Mouse (Mus musculus) retina, postnatal 1 day (tissue): ENCODE measurements at regions not wholly inside any gene's neighbourhood (a gene's known extent, or its start where the extent isn't known, plus 50 kb on each side); places are given as distances from the start of the nearest gene placed in this dataset.

Experiments
- DNase-seq: peaks from one replicate; pipeline ENCODE4 v3.0.0-alpha.2; 2012

DNA sequence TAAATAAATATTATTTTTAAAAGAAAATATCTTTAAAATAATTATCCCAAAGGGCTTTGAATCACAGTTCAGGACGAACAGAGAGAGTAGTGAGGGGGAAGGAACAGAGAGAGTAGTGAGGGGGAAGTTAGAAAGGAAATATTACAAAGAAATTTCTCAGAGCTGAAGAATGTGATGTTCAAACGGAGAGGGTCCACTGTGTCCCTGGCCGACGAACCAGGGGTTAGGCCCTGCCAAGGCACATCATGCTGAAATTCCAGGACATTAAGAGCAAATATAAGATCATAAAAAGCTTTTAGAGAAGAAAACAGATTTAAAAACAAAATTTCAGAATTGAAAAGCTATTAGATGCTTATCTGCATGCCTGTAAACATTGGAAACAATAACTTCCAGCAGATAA lies 61.6 kb downstream of the Skor1 start:
- no peak for DNase-seq

DNA sequence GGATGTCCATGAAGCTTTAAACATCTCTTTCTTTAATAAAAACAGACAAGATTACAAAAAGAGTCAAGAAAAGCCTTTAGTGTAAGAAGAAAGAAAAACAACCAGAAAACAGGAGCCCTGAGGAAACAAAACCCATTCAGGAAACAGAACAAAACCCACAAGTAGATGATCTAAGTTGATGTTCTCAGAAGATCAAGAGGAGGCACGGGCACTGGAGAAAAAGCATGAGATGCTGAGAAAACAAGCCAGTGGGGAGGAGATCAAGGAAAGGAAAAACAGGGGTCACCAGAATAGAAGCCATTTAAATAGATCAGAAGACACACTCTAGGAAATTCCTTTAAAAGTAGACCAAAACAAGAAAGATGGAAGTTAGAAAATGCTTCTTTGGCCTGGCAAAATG lies 62.1 kb downstream of the Skor1 start:
- DNase-seq, result no peak

DNA sequence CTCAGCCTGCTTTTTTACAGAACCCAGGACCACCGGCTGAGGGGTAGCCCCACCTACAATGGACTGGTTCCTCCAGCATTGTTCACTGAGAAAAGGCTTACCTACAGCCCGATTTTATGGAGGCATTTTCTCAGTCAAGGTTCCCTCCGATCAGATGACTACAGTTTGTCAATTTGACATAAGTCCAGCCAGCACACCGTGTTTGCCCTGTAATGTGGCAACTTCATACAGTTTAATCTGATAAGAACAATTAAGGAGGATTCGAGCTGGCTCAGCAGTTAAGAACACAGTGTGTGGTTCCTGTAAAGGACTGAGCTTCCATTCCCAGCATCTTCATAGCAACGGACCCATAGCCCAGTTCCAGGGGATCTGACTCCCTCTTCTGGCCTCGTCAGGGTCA lies 65.9 kb downstream of the Skor1 start:
- no peak for DNase-seq

DNA sequence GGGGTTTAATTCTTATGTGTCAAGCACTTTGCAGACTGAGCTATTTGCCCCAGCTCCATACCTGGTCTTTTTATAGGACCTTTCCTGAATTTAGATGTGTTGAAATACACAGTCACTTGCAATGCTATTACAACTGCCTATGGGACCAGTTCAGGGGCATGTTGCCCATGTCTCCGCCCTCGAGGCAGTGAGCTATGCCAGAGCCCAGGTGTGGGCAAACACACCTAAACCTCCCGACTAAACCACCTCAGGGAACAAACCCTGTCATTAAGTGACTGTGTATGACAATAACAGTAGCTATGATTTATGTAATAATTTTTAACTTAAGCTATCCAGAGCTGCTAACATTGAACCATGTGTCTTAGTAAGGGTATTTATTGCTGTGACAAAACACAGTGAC lies 66.5 kb downstream of the Skor1 start:
- DNase-seq, result no peak

DNA sequence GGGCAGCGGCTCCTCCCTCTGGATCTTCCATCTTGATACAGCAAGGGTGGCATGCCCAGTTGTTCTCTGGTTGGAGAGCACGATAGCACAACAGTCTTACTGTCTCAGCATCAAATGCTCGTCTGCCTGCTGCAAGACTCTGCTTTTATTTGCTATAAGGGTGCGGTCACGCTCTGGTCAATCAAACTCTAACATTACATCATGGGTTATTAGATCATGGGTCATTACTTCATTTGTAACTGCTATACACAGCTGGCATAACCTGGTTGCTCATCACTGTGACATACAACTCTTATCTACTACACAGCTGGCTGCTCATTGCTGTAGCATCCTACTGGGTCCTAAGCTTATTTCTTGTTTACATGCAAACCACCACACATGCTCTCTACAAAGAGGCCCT lies 68.4 kb downstream of the Skor1 start:
- no peak for DNase-seq

DNA sequence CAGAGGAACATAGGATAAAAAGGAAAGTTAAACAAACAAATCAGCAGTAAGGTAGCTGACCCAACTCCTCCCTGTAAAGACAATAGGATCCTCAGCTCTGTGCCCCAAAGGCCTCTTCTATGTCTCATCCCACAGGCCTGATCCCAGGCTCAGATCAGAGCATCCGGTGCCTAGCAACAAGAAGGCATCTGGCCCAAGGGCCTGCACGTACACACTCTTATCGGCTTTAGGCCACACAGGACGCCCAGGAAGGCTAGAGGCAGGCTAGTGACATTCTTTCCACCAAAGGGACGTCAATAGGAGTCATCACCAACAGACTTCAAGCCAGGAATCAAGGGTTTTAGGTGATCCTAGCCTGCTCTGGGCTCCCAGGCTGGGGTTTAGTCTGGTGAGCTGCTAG lies 73.5 kb downstream of the Skor1 start:
- peak; percentile 69 for DNase-seq

DNA sequence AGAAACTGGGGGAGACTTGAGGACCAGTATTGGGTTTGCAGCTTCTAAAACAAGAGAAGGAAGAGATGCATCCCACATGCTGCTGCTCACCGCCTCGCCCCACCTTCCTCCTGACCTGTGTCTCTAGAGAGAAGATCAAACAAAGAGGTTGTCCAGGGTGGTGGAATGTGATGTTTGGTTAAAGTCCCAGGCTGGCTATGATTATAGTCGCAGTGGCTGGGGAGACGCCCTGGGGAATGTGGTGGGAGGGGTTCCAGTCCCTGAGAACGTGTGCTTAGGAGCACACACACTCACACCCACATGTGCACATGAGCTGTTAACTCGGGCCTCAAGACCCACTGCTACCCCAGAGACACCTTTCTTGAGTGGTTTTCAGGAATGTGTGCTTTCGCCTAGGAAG lies 74.0 kb downstream of the Skor1 start:
- DNase-seq, result no peak

DNA sequence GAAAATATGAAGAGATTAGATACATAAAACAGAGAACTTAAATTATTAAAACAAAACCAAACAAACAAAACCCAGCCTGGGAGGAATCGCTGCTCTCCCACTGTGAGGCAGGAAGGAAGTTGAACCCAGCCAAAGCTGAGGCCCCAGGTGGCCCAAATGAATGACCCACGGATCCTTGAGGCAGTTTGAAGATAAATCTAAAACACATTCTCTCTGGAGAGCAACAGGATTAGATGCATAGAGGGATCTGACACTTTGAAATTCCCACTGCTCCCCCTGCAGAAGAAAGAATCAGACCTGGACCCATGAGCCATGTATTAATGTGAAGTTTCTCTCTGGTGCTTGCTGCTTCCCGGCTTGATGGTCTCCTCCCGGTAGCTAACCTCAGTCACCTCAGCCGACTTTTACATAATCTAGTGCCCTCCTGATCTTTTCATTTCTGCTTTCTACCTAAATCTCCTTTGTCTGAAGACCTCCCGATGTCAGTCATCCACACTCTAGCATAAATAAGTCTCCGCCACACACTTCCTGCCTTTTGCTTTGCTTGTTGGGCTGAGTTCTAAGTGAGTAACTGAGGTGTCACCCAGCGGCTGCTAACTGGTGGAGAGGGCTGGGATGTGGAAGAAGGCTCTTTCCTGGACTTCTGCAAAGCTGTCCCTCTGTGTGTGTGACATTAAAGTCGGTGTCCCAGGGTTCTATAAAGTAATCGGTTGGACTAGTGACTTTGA lies 74.6 kb downstream of the Skor1 start:
- DNase-seq, result no peak

DNA sequence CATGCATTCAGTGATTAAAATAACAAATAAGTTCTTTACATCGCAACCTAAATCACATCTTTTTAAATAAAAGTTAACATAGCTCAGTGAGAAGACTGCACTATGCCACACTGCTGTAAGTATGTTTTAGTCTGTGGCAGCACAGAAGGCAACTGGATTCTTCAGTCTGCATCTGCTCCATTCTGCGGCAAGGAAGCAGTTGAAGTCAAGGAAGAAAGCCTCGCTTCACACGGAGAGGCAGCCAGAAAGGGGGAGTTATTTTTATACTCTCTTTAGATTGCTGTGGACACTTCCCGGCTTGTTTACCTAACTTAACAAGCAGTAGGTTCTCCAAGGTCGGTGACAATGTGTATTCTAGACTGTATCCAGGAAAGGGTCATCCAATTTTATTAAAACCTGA lies 77.7 kb downstream of the Skor1 start:
- no peak for DNase-seq

DNA sequence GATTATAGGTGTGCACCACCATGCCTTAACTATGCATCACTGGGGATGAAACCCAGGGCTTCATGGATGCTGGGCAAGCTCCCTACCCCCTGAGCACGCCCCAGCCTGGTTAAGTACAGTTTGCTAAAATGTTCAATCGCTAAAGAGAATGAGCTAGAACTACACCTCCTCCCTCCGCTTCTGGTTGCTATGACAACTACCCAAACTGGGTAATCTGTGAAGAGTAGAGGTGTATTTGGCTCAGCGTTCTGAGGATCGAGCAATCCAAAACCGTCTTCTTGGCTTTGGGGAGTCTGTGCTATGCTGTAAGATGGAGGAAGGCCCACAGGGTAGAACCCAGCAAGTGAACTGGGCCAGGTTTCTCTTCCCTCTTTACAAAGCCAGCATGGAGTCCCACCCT lies 78.8 kb downstream of the Skor1 start:
- DNase-seq, result no peak

DNA sequence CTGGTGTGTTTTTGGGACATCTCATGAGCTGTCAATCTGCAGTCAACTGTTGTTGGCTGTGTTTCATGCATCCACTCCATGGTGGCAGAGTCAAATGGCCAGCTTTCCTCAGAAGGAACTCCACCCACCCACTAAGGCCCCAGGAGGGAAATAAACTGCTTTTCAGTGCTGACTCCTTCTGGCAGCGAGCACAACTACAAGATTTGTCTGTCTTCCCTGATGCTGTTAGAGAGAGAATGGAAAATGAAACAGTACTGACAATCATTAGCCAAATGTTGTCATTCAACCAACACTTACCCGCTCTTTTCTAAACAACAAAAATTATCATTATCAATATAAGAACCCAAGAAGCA lies 79.3 kb upstream of the Pias1 start:
- no peak for DNase-seq

DNA sequence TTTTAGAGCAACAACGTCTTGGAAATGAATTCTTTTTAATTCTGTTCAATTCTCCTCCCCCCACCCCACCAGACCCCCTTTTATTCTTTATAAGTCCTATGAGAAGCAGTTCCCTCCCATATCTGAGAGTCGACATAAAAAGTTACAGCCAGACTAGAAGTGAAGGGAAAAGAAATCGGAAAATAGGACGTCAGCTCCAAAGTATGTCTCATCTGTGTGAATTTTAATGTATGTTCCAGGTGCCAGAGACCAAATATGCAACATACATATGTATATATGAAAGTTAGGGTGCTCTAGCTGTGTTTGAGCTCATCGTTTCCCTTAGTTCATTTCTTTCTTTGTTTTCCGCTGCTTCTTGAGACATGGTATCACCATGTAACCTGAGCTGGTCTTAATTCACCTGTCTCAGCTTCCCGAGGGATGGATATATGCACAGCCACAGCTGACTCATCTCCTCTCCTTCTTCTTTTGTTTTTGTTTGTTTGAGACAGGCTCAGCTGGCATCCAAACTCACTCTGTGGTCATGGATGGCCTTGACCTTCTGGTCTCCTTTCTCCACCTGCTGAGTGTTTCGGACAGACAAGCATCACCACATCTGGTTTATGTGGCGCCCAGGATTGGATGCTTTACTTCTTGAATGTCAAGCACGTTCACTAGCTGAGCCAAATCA lies 78.8 kb upstream of the Pias1 start:
- DNase-seq, result no peak

DNA sequence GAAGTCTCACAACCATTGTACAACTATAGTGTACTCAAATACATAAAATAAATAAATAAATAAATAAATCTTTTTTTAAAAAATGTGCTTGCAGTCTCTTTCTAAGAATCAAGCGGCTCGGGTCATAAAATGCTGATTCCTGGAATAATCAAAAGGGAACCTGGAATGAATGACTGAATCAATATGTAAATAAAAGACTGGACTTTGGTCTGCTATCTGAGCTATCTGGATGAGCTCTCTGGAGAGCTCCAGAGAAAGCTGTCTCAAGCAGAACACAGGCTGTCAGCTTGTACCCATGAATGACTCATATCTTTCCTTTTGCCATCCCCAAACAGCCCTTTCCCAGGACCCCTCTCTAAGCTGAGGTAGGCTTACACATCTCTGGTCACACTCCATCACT lies 75.8 kb upstream of the Pias1 start:
- DNase-seq, result no peak

DNA sequence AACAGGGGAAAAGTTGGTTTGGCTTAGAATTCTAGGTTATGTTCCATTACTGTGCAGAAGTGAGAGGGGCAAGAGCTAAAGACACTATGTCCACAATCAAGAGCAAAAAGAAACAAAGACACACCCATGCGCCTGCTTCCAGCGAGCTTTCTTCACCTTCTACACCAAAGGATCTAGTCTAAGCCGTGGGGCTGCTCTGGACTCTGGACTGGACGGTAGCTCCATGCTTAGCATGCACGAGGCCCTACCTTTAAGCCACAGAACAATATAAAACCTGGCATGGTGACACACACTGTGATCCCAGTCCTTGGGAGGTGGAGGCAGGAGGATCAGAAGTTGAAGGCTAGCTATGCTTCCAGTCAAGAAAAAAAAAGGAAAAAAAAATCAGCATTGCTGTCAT lies 73.0 kb upstream of the Pias1 start:
- DNase-seq, result no peak

DNA sequence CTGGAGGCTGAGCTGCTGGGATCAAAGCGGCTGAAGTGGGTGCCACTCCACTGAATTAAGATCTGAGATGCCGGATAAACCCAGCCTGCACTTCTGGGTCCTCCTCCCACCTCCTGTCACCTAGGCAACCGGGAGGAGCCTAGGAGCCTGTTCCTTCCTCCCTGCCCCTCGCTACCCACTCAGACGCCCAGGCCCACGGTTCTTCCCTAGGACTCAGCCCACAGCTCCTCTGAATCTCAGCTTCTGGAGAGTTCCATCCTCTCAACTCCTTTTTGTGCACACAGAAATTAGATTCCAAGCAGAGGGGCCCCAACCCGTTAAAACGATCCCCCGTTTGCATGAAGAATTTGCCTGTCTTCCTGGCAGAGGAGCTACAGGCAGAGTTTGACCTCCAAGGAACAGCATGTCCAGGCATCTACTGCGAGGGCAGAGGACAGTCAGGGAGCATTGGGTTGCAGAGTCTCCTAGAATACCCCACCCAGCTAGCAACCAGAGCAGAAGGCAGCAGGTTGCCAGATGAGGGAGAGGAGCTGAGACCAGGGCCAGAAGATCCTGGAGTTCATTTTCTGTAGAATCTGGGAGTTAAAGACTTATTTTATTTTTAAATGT lies 71.6 kb upstream of the Pias1 start:
- DNase-seq, result peak; percentile 88

DNA sequence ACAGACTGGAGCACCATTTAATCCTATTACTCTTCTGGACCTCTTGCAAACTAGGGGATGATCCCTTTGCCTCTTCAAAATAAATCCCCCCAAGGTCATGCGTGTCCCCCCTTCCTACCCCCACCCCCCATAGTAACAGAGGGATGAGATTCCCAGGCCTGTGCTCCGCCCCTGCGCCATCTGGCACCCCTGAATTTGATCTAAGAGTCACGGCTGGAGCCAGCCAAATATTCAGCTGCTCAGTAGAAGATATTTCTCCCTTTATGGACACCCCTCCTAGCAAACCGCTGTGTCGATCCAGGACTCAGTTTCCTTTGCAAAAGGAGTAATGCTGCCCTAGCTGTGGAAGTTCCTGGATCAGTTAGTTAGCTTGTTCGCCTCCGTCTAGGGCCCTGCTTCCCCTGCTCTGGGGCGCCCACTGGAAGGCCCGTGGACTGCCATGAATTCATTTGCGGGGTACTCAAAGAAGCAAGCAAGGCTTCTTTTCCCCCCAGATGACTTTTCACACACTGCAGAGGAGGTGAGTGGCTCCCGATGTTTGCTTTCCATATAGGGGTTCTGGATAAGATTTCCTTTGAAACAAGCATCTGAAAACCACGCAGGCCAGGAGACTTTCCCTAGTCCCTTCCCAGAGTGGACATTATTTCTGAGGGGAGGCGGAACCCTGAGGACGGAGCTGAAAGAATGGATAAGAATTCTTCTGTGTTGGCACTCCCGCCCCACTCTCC lies 70.9 kb upstream of the Pias1 start:
- DNase-seq, result peak; percentile 84

DNA sequence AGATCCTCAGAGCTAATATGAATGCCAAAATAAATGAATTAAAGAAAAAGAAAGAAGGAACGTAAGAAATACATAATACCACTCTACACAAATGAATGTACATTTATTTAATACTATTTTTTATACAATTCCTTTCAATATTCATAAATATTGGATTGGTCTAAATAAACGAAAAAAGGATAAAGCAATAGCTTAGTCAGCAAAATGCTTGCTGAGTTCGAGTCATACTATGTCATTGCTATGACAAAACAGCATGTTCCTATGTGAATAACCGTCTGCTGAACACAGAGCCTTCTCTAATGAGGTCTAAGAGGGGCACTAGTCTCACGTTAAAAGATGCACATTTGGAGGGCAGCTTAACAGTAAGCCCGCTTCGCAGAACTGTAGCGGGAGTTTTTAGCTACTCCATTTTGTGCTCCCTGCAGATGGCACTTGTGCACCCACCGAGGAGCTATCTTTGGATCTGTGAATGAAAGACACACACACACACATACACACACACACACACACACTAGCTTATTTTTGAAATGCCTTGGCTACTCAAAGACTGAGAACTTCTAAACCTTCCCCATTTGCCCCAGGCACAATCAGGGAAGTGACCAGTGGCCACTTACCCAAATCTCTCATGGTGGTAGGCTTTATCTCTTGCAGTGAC lies 69.1 kb upstream of the Pias1 start:
- no peak for DNase-seq

DNA sequence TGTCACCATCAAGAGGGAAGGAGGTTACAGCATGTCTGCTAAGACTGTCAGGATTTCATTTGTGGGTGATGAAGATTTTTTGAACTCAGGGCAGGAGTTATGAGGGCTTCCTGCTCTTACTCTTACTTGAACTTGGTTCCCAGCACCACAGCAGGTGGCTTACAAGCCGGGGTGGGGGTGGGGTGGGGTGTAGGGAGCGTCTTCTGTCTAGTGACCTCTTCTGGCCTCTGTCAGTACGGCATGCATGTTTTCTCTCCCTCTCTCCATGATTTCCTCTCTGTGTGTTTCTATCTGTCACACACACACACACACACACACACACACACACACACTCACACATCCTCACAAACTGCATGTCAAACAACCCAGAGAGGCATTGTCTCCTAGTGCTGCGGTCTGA lies 64.5 kb upstream of the Pias1 start:
- peak; percentile 18 for DNase-seq

DNA sequence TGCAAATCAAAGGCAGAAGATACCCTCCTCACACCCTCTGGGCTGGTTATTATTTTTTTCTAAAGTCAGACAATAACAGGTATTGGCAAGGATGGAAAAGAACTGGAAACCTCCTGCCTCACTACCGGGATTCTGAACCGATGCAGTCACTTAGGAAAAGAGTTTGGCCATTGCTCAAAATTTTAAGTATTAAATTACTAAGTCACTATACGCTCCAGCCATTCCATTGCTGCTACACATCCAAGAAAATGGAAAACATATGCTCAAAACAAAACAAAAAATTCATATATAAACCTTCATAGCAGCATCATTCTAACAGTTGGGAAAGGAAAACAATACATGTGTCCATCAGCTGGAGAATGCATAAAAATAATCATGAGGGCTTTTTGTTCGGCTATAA lies 63.9 kb upstream of the Pias1 start:
- DNase-seq, result no peak

DNA sequence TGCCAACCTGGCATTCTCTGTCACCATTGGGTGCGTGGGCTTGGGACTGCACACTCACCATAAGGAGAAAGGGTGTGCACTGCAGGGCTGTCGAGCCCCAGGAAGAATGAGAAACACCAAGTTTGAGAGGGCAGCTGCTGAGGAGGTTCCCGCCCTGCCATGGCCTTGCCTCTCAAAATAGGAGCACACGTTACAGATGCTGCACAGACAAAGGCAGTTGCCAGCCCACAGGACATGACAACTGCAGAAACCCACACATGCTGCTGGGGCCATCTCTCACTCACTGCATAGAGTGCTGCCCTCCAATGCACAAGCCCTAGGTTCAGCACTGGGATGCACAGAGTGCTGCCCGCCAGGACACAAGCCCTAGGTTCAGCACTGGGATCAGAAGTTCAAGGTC lies 61.6 kb upstream of the Pias1 start:
- no peak for DNase-seq

DNA sequence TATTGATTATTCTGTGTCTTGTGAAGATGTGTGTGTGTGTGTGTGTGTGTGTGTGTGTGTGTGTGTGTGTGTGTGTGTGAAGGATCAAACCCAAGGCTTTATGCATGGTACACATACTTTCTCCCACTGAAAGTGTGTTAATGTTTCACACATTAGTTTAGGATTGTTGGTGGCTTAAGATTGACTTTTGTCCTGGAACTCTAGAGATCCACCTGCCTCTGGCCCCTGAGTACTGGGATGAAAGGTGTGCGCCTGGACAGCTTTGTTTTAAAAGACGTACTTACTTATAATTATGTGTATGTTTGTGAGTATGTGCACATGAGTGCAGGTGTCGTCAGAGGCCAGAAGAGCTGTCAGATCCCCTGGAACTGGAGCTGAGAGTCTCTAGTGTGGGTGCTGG lies 59.3 kb upstream of the Pias1 start:
- no peak for DNase-seq

DNA sequence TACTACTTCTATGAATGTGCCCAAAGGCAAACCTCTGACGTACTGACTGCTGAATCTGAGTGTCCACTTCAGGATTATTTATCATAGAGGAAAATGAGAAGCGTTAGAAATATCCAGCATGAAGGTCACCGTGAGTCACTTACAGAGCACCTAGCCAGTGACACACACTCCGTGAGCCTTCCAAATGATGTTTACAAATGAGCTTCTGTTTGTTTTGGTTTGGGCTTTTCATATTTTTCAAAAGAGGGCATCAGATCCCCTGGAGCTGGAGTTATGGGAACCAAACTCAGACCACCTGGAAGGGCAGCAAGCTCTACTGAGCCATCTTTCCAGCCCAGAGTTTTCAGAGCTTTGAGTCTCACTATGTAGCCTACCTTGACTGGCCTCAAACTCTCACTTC lies 57.8 kb upstream of the Pias1 start:
- no peak for DNase-seq

DNA sequence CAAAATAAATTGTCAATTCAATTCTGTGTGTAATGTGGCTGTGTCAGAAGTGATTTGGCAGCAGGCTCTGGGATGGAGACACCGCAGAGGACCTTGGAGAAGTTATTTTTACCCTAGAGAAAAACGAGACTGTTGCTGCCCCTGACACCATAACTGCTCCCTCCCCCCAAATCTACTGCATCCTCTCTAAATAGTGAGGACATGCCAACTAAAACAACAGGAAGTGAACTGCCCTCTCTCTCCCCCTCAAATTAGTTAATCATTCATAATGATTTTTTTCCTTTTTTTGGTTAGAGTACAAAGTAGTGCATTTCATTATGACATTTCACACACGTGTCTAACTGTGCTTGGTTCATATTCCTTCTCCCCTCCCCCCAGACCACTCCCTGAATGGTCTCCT lies 55.6 kb upstream of the Pias1 start:
- DNase-seq, result peak; percentile 12

DNA sequence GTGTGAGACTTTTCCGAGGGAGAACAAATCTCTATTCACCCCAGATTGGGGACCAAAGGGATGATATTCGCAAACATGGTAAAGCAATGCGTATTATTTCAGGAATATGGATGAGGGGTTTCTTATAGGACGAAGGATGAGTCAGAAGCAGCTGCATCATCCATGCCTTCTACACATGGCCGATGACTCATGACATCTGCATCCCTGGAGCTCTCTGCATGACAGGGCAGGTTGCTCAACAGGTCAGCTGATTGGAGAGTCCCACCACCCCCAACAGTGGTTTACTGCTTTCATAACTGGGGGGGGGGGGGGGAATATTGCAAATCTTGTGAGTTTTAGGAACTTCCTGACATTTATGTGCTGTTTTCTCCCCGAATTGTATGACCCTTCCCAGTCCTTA lies 50.3 kb upstream of the Pias1 start:
- no peak for DNase-seq
